Mouse (Mus musculus) E14TG2a.4 (cell line): Measurements from ENCODE around the gene Galnt18.

Source experiments
- H3K27me3 ChIP-seq: 2 replicates; pipeline ENCODE4 v1.6.1; 2014; ENCODE audit warnings: low read length, control low read depth; ENCODE audit not compliant: insufficient read depth
- H3K36me3 ChIP-seq: 2 replicates; pipeline ENCODE4 v1.6.1; 2014; ENCODE audit warnings: low read length, control low read depth; ENCODE audit not compliant: insufficient read depth
- H3K4me1 ChIP-seq: replicated peaks from 2 replicates; pipeline ENCODE4 v1.6.1; 2014; ENCODE audit warnings: low read depth, low read length, control low read depth
- H3K4me3 ChIP-seq: replicated peaks from 2 replicates; pipeline ENCODE4 v1.5.1; 2014; ENCODE audit warnings: mild to moderate bottlenecking, low read length
- H3K9me3 ChIP-seq: 2 replicates; pipeline ENCODE4 v1.6.1; 2014; ENCODE audit warnings: low read length, control low read depth
- CTCF ChIP-seq: conservative IDR thresholded peaks from 2 replicates; pipeline ENCODE4 v1.5.1; 2014; ENCODE audit warnings: low read length
- NANOG ChIP-seq: IDR thresholded peaks from 2 replicates; pipeline ENCODE4 v1.6.1; 2014; ENCODE audit warnings: borderline replicate concordance, low read length, mixed read lengths
- POU5F1 ChIP-seq: IDR thresholded peaks from 2 replicates; pipeline ENCODE4 v1.6.1; 2014; ENCODE audit warnings: low read length, borderline replicate concordance

The Galnt18 gene

DNA sequence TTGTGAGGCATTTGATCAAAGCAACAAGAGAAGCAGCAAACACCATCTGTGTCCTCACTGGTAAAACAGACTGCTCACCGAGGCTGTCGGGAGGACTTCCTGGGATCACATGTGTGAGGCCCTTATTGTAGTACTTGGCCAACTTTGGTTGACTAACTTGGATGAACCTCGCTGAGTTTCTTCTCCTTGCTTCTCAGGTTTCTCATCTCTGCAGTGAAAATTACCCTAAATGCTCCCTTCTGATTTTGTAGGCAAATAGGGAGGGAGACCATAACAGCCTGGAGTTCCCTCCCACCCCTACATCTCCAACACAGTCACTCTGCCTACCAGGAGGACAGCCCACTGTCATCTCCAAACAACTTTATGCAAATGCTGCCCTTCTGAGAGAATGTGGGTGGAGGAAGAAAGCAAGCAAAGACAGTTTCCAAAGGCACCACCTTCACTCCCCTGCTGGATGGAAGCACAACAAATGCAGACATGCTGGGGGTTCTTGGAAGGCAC is 31.2 kb downstream of the Galnt18 start:
- TF ChIP-seq POU5F1 (no peak), CTCF (no peak), NANOG (no peak)
- H3K36me3 ChIP-seq: no peaks in the 10 kb centered on the region
- H3K4me1 ChIP-seq: peaks cover 8% of the 10 kb centered on the region; the same call in 1 of the 2 replicates
- H3K9me3 ChIP-seq: no peaks in the 10 kb centered on the region
- H3K27me3 ChIP-seq: no peaks in the 10 kb centered on the region
- H3K4me3 ChIP-seq: no peak overlapping the region

DNA sequence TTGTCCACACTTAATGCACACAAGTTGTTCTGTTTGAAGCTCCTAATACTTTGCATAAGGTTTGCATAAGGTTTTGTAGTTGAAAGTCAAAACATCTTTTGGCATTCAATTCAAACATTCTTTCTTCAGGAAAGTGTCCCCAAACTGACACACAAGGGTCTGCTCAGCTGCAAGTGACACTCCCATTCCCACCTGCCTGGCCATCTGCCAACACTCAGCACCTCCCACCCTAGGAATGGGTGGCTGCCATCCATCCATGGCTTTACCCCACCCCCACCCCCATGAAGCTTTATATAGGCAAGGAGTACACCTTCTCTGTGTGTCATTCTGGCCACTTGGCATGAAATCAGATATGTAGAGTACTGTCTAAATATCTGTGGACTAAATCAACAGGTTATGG is 35.0 kb downstream of the Galnt18 start:
- no peaks in the 10 kb centered on the region for H3K9me3 ChIP-seq
- TF ChIP-seq POU5F1 (no peak), CTCF (no peak), NANOG (no peak)
- H3K4me1 ChIP-seq: peaks cover 8% of the 10 kb centered on the region; the same call in 1 of the 2 replicates
- no peaks in the 10 kb centered on the region for H3K36me3 ChIP-seq
- H3K27me3 ChIP-seq: no peaks in the 10 kb centered on the region
- H3K4me3 ChIP-seq: no peak overlapping the region

DNA sequence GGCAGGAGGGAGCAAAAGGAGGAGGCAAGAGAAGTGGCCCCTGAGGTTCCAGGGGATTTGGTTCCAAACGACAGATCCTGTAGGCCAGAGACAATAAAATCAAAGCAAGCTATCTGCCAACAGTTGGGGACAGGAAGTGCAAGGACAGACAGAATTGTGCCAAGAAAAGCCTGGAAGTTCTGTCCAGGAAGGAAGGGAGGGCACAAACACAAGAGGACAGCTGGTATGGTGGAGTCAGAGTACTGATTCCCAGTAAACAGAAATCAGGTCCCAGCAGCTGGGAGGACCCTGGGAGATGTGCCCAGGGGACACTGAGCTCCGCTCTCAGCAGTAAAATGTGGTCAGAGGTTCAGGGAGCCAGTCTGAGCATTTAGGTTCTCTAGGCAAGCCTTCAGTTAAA is 38.2 kb downstream of the Galnt18 start:
- Histone ChIP-seq H3K4me1 (peaks cover 8% of the 10 kb centered on the region; the same call in 1 of the 2 replicates), H3K9me3 (no peaks in the 10 kb centered on the region), H3K27me3 (0 out of 2 replicates have a peak, but pooled peaks cover 2% of the 10 kb centered on the region), H3K36me3 (no peaks in the 10 kb centered on the region), H3K4me3 (no peak overlapping the region)
- TF ChIP-seq NANOG (no peak), CTCF (no peak), POU5F1 (no peak)

DNA sequence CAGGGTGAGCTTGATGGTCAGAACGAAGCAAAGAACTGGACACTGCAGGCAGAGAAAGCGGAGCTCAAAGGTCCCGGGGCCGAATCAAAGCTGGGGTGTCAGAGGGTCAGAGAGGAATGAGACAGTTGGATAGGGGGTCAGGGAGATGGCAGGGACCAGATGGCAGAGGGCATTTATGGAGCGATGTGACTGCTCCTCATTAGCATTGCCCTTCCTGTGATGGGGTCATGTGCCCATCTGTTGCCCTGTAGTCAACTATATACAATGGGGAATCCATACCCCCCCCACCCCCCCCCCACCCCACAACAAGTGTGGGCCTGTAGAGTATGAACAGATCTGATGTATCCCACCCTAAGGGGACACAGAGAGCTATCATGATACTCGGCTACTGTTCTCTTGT is 39.7 kb downstream of the Galnt18 start:
- H3K4me3 ChIP-seq: no peak overlapping the region
- H3K4me1 ChIP-seq: peaks cover 8% of the 10 kb centered on the region; the same call in 1 of the 2 replicates
- 0 out of 2 replicates have a peak, but pooled peaks cover 2% of the 10 kb centered on the region for H3K27me3 ChIP-seq
- no peaks in the 10 kb centered on the region for H3K36me3 ChIP-seq
- TF ChIP-seq NANOG (no peak), POU5F1 (no peak), CTCF (no peak)
- no peaks in the 10 kb centered on the region for H3K9me3 ChIP-seq

DNA sequence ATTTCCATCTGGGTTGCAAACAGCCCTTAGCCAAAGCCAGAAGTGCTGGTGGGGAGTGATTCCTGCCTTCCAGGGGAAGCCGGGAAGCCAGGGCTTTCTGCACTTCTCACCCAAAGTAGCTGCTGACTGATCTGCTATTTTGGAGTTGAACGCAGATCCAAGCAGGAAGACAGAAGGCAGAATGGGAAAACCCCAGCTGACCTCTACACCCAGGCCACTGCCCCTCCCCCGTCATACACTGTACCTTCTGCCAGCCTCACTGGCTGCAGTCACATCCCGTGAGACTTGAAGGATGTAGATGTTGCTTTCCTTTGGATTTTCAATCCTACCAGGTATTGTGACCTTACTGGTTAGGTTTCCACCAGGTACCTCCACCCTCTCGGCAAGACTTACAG is 40.4 kb downstream of the Galnt18 start:
- Histone ChIP-seq H3K27me3 (0 out of 2 replicates have a peak, but pooled peaks cover 2% of the 10 kb centered on the region), H3K9me3 (no peaks in the 10 kb centered on the region), H3K4me1 (peaks cover 3% of the 10 kb centered on the region; the same call in 1 of the 2 replicates), H3K4me3 (no peak overlapping the region), H3K36me3 (no peaks in the 10 kb centered on the region)
- TF ChIP-seq POU5F1 (no peak), CTCF (no peak), NANOG (no peak)

DNA sequence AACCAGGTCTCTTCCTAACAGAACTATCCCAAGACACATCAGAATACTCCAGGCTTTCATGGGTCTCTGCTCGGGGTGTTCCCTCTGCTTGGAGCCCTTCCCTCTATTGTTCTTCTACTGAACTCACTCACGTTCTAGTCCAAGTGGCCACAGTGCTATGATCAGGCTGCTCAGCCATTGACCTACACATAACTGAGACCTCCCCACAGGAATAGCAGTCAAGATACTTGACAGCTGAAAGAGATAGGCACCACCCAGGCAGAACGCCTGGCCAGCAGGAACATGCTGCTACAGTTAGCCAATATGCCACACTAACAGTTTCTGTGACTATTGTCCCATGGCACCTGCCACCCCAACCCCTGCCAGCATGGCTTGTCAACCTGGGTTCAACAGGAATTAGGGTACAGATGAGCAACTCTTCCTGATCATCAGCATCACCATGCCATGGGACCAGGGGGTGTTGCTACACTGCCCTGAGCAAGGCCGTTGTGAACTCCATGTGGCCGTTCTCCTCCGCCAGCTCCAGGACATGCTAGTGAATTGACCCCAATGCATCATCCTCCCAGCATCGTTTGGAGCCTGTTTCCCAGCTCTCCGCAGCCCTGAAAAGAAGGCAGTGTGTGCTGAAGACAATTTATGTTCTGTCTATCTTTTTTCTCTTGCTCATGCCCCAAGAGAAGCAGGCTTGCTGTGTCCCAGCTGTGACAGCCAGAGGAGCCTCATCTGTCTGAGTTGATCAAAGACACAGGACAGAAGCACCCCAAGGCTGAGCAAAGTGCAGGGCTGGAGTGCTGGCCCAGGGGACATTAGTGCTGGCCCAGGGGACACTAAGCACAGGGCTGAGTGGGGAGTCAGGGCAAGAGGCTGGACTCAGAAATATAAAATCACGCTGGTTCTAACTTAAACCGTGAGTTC is 41.1 kb downstream of the Galnt18 start:
- no peak for TF ChIP-seq NANOG
- no peak for TF ChIP-seq POU5F1
- no peak for TF ChIP-seq CTCF
- H3K4me3 ChIP-seq: no peak overlapping the region
- 0 out of 2 replicates have a peak, but pooled peaks cover 2% of the 10 kb centered on the region for H3K27me3 ChIP-seq
- no peaks in the 10 kb centered on the region for H3K36me3 ChIP-seq
- no peaks in the 10 kb centered on the region for H3K9me3 ChIP-seq
- no peaks in the 10 kb centered on the region for H3K4me1 ChIP-seq

DNA sequence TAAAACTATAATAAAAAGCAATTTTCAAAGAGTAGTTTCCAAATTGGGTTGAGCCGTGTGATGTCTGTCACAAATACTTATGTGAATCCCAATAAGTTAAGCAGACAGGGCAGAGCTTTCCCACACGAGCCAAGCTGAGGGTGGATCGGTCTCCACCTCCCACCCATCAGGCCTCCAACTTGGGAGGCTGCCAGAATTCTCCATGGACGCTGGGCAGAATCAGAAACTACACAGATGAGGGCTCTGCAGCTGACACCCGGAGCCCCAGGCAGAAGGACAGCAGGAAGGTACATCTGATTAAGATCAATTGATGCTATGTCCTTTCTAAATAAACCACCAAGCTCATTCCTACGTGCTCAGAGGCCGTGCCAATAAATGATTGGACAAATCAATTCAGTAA is 42.4 kb downstream of the Galnt18 start:
- Histone ChIP-seq H3K9me3 (no peaks in the 10 kb centered on the region), H3K36me3 (no peaks in the 10 kb centered on the region), H3K4me1 (no peaks in the 10 kb centered on the region), H3K4me3 (no peak overlapping the region), H3K27me3 (0 out of 2 replicates have a peak, but pooled peaks cover 2% of the 10 kb centered on the region)
- no peak for TF ChIP-seq CTCF
- TF ChIP-seq NANOG: no peak
- TF ChIP-seq POU5F1: no peak

DNA sequence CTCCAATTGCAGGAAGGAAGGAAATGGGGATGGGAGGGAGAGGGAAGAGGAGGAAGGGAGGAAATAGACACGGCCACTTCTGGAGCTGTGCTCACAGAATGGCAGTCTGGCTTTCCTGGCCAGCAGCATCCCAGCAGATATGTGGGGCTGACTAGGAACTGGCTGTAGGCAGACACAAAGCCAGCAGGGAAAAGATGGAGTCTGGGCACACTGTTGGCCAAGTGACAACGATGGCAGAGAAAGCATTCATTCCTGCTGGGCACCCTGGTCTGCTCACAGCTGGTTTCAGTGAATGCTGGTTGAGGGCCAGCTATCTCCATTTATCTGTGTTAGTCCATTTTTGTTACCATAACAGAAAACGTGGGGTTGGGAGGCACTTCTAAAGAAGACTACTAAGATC is 43.4 kb downstream of the Galnt18 start:
- H3K9me3 ChIP-seq: no peaks in the 10 kb centered on the region
- no peak for TF ChIP-seq POU5F1
- TF ChIP-seq CTCF: no peak
- TF ChIP-seq NANOG: no peak
- no peaks in the 10 kb centered on the region for H3K4me1 ChIP-seq
- 0 out of 2 replicates have a peak, but pooled peaks cover 2% of the 10 kb centered on the region for H3K27me3 ChIP-seq
- no peak overlapping the region for H3K4me3 ChIP-seq
- no peaks in the 10 kb centered on the region for H3K36me3 ChIP-seq
